Mouse (Mus musculus) brain, adult 2 months (tissue): Measurements from ENCODE around the gene Rab21.
A peak's percentile ranks its signal among the peaks of the same experiment; 100 is the strongest.
"Not testable (repeated sequence)": the region's sequence is repeated elsewhere in the genome, so short reads cannot be mapped to it uniquely, and the experiment has no call there.

ENCODE experiments used
- DNase-seq: peaks from one replicate; pipeline ENCODE4 v3.0.0; 2011; ENCODE audit warnings: low read depth, low spot score

Rab21 gene

DNA sequence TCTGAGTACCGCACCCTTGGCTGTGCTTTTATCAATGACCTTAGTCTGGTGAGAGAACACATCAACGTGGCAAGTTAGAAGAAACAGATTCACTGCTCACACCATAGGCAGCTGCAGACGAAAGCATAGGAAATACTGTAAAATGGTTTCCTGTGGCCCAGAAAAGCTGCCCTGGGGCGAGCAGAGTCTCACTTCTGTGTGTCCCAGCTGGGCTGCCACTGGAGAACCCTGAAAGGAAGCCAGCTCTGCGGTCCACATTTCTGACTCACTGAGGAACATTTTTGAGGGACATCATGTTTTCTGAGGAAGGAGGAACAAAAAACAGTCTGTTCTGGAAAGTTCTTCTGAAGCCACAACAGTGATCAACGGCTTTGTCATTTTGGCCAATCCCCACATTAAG lies 13.1 kb upstream of the Rab21 start:
- no peak for DNase-seq

DNA sequence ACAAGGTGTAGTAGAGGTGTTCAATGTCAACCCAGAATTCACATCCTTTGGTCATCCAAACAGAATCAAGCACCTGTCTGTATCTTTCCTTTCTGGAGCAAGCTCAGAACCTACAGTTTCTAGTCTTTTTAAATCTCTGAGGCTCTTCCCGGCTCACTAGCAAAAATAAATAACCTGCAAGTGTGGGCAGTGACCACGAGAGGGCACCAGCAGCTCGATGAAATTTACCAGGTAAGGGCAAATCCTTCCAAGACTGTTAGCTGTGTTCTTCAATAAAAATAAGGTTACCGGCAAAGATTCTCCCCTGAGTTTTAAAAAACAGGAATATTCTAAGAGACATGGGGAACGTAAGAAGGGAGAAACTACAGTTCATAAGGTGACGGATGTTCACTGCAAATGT lies 7.9 kb upstream of the Rab21 start:
- peak; percentile 87 for DNase-seq

DNA sequence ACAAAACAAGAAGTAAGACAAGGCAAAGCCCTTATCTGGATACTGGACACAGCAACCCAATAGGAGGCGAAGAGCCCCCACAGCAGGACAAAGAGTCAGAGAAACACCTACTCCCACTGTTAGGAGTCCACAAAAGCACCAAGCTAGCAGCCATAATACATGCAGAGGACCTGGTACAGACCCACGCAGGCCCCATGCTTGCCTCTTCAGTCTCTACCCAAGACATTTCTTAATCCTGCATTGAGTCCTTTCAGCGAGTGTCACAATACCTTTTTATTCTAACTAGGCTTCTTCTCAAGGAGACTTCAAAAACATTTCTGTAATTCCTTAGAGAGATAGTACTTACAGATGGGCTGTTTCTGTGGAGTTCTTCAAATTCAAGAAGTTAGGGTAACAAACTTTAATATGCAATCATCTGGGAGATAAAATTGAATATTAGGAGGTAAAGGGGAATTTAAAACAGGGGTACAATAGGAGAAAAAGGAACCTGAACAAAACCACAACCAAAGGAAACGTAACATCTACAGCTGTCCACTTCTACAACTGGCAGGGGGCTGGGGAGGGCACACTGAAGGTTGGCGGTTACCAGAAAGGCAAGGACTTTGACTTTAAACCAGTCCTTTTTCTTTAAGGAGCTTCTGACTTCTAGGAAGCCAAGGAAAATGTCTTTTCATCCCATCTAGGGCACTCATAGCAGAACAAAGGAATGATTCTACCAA lies 6.1 kb upstream of the Rab21 start:
- no peak for DNase-seq

DNA sequence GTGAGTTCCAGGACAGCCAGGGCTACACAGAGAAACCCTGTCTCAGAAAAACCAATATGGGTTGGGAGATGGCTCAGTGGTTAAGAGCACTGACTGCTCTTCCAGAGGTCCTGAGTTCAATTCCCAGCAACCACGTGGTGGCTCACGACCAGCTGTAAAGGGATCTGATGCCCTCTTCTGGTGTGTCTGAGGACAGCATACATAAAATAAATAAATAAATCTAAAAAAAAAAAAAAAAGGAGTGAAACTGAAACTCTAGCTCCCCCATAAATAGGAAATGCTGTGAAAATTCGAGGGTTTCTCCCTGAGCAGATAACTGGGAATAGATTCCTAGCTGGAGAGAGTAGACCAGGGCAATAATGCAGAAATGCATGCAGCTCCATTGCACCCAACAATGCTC lies 3.0 kb upstream of the Rab21 start:
- DNase-seq, result not testable (repeated sequence)

DNA sequence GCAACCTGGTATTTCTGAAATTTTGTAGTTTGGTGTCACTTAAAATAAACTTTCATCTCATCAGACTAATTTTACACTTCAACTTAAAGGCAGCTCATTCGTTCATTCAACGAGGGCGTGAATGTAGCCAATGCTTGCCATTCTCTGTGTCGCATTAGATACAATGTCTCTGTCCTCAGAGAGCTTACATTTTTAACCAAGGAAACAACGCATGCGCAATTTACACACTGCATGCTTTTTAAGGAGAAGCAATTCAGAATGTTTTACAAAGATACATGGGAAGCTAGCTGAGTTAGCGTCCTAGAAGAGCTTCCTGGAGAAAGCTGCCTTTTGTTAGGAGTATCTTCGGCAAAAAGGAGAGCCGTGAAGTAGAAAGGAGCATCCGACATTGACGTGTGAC lies 919 bp upstream of the Rab21 start:
- peak; percentile 72 for DNase-seq

DNA sequence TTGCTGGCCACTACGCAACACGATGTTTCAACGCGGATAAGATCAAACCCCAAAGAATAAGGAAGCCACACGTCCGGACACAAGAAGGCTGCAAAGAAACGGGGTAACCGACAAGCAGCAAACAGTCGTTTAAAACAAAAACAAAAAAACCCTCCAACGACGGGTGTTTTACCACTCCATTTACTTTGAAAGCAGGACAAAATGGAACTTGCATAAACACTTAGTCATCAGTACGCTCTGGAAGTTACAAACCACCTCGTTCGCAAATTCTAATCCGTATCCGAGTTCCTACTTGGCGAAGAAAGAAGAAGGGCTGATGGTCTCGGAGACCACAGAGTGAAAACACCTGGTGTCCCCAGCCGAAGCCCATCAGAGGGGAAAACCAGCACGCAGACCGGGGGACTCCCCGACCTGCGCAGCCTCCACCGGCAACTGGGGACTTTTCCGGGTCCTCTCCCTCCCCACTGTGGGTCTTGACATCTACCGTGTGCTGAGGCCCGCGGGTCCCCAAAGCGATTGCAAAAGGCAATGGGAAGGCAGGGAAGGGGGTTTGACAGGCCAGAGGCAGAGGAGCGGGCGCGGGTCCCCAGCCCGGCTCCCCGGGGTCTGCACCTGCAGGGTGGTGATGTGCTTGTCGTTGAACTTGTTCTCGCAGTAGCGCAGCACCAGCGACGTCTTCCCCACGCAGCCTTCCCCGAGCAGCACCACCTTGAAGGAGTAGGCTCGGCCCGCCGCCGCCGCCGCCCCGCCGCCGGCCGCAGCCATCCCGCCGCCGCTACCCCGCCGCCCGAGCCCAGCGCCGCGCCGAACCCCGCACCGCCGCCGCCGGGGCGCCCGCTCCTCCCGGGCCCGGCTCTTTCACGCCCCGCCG lies 577 bp downstream of the Rab21 start:
- DNase-seq, result no peak

DNA sequence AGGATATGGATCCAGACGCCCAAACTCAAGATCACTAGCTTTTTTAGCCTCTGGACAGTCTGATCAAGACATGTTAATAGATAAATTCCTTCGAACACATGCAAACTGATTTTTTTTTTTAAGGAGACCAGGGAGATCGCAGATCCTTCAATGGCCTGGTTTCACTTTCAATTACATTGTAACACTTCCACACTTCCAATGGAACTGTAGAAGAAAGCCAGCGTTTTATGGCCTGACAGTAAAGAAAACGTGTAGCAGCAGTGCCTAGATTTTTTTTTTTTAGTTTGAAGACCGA lies 1.2 kb downstream of the Rab21 start:
- DNase-seq, result no peak

DNA sequence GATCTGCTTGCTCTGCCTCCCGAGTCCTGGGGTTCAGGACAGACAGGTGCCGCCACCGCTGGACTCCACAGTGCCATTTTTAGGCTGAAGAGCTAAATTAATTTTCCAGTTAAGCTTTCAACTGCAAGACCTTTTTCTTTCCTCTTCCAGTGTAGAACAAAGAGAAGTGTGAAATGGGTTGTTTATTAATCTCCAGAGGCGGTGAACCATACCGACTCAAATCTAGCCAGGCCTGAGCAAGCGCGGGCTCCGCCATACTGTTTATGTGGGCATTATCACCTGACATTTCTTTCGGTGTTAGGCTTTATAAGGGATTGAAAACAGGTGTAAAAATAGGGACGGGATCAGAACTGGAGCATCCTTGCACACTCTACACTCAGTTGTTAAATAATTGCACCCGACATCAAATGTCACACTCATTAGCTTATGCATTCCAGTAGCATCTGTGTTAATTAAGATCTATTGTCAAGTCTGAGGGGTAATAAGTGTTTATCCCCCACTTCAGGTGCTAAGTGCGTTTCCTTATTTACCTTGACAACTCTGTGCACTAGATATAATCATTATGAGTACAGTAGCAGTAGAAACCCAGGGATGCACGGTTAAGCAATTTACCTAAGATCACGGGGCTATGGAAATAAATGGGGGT lies 1.6 kb downstream of the Rab21 start:
- no peak for DNase-seq

DNA sequence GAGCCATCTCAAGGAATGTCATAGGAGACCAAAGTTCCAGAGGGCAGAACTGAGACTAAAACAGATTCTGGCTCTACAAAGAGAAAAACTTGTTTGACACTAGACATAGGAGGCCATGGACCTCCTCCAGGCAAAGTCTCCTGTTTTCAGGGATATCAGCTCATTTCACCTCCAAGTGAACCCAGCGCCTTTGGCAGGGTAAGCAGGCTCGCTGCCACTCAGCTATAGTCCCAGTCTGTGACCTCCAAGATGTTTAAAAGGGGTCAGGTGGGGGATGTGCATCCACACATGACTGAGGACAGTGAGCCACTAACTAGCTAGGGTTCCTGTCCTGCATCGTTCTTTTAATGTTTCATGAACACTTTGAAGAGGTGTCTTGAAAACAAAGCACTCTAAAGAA lies 2.7 kb downstream of the Rab21 start:
- DNase-seq, result no peak

DNA sequence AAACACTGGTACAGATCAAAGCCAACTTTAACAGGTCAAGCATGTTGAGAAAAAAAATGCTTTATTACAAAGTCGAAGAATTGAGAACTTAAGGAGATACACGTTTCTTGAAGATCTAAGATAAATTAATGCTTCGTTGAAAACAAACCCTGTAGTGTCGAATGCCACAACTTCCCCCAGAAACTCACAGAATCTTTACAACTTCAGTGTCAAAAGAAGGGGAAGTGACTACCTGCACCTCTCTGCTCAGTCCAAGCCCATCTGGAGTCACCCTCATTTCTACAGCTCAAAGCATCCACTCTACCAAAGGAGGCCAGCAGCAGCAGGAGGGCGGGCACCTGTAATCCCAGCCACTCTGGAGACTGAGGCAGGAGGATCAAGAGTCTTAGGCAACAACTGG lies 3.2 kb downstream of the Rab21 start:
- no peak for DNase-seq

DNA sequence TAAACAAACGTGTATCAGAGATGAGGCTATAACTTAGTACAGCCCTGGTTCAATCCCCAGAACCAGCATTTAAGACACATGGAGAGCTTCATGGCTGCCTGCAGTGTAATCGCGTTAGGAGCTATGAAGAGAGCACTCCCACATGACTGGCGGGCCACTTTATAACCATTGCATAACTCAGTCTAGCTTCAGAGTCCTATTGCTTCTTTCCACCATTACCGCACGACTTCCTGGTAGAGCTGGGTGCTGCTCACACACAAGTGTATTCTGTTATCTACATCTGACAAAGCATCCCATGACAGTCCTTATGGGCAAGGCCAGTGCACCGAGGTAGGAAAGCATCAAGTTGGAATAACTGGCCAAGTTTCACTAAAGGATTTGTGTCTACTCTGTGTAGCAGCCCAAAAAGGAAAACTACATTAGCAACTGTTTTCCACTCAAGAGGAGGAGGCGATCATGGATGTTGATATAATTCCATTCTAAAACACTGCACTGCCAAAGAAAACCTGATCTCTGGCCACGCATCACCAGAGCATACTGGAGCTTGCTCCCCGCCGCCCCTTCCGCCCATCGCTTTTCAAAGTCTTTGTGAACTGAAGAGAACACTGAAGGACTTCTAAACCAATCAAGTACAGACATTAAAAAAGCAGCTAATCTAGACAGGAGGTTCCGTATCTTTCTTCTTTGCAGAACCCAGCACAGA lies 4.0 kb downstream of the Rab21 start:
- DNase-seq, result no peak

DNA sequence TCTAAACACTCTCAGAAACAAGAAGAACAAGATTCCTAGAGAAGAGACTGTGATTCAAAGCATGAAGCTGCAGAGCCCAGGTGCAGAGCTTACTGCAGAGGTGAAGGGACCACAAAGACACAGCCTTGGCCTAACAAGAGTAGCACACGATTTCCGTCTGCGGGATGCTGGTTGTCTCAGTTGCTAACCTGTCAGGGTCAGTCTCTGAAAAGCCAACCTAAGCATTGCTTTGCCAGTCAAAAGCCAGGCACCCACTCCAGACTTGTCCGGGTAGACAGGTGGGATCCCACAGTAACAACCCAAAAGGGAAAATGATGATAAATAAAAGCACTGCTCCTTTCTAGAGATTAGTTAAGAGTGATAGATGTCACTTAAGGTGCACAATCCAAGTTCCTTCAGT lies 6.2 kb downstream of the Rab21 start:
- no peak for DNase-seq

DNA sequence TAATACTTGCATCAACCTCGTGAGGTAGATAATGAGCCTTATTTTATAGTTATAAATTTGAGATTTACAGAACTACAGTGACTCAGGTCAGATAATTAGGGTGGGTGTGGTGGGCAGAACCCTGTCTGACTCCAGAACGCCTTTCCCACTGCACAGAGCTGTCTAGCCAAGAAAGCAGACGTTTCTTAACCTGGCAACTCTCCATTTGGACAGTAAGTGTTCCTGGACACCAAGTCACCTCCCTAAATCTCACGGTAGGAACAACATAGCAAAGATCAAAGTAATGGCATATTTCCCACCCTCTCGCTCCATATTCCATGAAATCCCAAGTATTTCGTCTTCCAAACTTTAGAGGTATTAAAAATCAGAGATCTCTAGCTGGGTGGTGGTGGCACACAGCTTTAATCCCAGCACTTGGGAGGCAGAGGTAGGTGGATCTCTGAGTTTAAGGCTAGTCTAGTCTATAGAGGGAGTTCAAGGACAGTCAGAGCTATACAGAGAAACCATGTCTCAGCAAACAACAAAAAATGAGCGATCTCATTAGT lies 8.0 kb downstream of the Rab21 start:
- no peak for DNase-seq

DNA sequence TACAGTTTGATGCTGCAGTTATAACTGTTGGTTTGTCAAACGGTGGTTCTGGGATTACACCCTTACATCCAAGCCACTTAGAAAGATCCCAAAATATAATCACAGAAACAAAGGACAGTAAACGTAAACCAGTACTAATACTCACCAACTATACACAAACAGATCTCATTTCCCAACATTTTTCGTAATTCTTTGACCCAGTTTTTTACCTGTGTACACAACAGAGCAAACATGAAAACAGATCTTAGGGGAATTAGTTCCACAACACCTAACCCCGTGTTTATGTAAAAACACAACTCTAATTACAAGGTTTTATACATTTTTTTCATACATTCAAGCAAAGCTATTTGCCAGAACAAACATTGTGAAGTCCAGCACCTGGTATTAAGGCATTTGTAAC lies 16.7 kb downstream of the Rab21 start:
- no peak for DNase-seq

DNA sequence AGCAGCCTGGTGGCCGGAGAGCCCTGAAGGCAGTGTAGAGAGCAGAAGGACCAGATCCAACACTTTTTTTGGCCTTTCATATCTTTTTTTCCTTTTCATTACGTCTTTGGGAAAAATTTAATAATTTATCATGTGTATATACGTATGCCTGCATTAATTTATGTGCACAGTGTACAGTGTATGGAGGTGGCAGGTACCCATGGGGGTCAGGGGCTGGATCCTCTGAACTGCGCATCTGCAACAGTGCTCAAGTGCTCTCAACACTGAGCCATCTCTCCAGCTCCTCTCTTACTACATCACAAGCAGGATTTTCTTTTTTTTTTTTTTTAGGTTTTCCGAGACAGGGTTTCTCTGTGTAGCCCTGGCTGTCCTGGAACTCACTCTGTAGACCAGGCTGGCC lies 17.8 kb downstream of the Rab21 start:
- DNase-seq, result no peak

DNA sequence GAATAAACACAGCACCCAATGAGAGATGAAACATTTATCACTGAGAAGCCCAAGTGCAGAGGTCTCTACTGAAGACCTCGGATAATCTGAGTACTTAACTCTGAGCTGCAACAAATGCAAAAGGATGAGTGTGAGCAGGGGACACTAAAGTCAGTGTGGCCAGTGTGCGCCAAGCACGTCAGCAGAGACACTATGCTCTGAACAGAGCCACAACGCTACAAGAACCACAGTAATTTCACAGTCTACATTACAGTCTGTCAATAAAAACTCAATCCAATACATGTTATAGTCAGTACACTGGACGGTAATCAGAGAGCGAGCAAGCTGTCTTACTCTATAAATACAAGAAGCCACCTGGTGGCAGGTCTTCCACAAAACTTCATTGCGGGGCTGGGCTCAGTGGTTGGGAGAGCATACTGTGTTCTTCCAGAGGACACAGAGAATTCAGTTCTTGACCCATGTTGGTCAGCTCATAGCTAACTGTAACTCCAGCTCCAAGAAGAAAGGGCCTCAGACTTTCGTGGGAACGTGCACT lies 18.9 kb downstream of the Rab21 start:
- no peak for DNase-seq

DNA sequence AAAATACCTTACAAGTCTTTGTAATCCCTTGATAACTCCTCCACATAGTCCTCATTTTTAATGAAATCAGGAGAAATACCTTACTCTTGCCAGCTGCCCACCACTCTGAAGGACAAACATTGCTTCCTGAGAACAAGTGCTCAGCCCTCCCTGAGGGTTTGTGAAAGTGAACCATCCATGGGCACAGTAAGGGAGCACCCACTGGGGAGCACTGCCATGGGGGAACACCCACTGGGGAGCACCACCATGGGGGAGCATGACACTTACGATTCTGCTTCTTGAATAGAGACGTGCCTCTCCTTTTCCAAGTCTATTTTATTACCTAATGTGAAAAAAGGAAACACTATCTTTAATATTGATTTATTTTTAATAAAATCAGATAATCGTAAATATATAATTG lies 20.2 kb downstream of the Rab21 start:
- DNase-seq, result no peak

DNA sequence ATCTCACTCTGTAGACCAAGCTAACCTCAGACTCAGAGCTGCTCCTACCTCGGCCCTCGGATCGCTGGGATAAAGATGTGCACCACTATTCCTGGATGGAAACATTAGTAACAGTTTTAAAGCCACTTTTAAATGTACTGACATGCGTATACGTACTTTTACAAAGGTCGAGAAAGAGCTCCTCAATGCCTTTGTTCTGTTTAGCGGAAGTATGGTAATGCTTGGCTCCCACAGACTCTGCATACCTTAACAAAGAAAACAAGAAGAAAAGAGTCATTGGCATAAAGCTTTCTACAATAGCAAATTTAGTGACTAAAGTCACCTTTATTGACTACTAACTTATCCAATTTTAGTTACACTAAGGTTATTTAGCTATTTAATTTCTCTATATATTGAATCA lies 20.7 kb downstream of the Rab21 start:
- no peak for DNase-seq

DNA sequence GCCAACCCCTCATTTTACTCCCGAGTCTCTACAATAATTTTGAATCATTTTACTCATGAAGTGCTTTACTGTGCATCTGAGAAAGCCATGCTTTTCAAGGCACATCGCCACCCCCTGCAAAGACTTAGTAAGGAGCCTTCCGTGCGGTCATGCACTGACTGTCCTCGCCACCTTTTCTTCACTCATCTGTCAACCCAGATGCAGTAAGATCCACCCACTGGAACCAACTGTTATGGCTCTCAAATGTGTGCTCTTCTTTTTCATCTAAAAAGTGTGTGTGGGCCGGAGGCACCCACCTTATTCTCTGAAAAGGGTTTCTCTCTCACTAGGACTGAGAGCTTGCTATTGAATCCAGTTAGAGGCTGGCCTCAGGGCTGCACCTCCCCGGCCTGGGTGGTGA lies 21.4 kb downstream of the Rab21 start:
- DNase-seq, result peak; percentile 76

DNA sequence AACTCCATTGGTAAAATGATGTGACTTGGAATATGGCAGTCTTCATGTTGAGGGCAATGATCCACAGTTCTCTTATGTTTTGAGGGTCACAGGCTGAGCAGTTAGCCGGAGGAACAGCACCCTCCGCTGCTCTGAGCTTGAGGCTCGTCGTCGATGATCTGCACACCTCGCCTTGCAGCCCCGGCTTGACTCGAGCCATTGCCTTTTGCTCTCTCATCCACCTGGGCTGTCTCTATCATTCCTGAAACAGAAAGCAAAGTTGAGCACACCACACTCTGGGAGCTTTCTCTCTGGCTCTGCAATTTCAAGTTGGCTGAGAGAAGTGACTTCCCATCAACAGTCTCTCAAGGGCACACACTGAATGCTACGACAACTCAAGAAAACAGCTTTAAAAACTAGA lies 24.7 kb downstream of the Rab21 start:
- DNase-seq, result no peak

DNA sequence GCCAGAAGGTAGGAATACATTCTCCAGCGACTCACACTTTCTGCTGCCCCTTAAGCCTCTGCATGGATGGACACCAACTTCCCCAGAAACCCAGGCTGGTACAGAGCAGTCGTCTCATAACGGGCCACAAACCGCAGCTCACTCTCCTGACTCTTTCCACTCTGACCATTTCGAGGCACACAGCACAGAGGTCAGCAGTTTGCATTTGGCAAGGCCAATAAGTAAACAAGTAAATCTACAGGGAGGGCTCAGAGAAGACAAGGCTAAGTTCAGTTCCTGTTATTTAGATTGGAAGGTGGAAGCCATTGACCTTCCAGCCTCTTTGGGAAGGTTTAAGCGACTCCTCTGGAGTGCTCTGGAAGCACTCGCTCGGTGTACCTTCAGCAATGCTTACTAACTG lies 26.5 kb downstream of the Rab21 start:
- no peak for DNase-seq

DNA sequence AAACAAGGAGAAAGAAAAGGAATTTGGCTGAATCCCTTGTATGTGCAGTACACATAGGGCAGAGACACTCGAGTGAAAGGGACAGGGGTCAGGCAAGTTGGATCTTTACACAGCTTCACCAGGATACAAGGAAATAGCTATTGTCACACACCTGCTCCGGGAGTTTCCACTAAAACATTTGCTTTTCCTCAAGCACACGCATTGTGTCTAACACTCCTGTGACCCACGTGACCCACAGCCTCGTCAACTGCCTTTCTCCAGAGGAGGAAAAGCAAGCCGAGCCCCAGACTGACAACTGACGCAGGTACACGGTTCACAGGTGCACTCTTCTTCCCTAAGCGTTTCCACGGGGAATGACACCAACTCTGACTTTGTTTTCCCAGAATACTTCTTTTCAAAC lies 31.2 kb downstream of the Rab21 start:
- DNase-seq, result no peak
